Mouse (Mus musculus): Measurements from ENCODE around the gene 1700066M21Rik.
A peak's percentile ranks its signal among the peaks of the same experiment; 100 is the strongest.

1700066M21Rik gene

DNA sequence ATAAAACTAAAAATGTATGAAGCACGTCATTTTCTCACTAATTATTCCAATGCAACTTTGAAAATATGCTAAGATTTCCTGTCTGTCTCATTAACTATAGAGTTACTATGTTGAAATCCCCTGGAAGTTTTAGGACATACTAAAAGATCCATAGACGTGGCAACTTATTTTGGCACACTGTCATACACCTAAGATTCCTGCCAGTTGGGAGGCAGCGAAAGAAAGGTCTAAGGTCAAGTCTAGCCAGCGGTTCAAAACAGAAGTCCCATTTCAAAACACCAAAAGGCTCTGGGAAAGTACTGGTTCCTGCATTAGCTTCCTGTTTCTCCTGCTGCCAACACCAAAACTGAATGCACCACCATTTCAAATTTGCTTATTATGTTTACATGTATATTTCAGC is 15.0 kb downstream of the 1700066M21Rik start:
- DNase-seq (ENCODE audit: low spot score in 2 of 2), result no peak

- DNase-seq (ENCODE audit: low spot score in 2 of 2), result peak in 1 of 2 experiments; percentile 56
Observed at GRCm38 (mm10) chr1:57394051-57394450, 16.6 kb downstream of the 1700066M21Rik start.

- no peak for DNase-seq (ENCODE audit: low spot score in 2 of 2)
Observed at GRCm38 (mm10) chr1:57400321-57400720, 22.9 kb downstream of the 1700066M21Rik start.

GRCm38 (mm10) chr1:57400877-57401276 is 23.5 kb downstream of the 1700066M21Rik start:
- DNase-seq (ENCODE audit: low spot score in 2 of 2), result no peak

GRCm38 (mm10) chr1:57402116-57402515 is 24.7 kb downstream of the 1700066M21Rik start:
- no peak for DNase-seq (ENCODE audit: low spot score in 2 of 2)

GRCm38 (mm10) chr1:57406187-57407151 is 29.0 kb downstream of the 1700066M21Rik start, which contains the start of the genes Maip1 and Tyw5:
Gene Maip1, plus strand, starts transcription at chr1:57406328.
Gene Tyw5, minus strand, starts transcription at chr1:57407101.
- peak; percentile 55 to 79 for DNase-seq (ENCODE audit: low spot score in 2 of 2)

DNA sequence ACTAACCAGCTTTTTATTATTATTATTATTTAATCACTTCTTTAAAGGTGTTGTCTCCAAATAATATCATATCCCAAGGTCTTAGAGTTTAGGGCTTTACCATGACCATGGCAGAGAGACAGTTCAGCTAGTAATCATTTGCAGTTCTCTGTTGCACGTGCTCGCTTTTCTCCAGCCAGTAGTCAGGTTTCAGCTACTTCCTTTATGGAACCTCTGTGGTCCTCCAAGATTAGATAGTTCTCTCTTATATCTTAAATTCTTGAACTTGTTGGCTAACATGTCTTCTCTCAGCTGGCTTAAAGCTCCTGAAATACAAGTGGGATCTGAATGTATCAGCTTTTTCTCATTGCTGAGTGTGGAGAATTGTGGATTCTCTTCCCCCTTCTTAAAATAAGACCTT is 31.6 kb downstream of the 1700066M21Rik start:
- no peak for DNase-seq (ENCODE audit: low spot score in 2 of 2)

- no peak for DNase-seq (ENCODE audit: low spot score in 2 of 2)
Observed at GRCm38 (mm10) chr1:57413397-57413796, 36.0 kb downstream of the 1700066M21Rik start.

DNA sequence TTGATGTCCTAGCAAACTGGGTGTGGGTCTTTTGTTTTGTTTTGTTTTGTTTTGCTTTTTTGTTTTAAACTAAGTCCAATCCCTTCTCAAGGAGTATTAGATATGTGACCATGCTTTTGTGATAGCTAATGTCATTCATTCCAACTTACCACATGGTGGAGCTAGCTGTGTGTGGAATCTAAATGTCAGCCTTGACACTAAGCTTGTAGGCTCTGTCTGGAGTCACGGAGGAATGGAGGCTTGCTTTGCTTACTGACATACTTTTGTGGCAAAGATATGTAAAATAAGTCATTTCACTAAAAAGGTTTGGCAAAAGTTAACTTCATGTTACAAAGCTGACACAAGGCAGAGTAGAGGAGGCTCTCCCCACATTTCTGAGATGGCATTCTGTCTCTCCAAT is 46.3 kb downstream of the 1700066M21Rik start:
- no peak for DNase-seq (ENCODE audit: low spot score in 2 of 2)

DNA sequence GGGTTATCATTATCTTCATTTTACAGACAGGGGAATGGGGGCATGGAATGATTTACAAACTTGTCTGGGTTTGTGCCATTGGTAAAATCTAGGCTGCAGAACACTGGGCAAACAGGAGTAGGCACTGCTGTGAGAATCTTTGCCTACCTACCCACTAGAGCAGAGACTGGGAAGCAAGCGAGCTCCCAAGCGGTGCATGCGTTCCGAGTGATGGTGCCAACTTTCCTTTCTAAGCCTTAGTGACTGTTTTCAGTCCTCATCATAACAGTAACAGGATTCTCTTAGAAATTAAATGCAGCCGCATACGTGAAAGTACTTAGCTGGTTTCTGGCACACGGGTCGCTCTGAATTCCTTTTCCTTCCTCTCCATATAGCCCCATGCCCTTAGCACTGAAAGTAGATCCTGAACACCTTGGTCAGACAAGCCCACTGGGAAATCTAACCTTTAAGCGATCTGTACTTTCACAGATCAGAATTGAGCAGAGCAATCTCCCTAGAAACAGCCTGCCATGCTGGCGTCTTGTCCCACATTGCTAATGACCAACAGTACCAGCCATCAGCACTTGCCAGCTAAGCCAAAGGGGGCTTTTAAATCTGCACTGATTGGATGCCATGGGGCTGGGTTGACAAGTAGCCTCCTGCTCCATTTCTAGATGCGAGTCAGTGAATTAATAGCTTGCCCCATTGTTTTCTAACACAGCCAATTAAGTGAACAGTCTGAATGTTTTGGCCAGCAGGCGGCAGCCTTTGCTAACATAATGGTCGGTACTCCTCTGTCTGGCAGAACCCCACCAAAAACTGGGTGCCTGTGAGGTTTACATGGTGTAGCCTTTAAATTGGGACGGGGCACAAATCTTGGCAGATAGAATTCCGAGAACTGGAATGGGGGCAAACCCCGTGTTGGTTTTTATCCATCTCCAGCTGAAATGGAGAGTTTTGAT is 51.2 kb downstream of the 1700066M21Rik start:
- DNase-seq (ENCODE audit: low spot score in 2 of 2), result peak; percentile 87 to 92

DNA sequence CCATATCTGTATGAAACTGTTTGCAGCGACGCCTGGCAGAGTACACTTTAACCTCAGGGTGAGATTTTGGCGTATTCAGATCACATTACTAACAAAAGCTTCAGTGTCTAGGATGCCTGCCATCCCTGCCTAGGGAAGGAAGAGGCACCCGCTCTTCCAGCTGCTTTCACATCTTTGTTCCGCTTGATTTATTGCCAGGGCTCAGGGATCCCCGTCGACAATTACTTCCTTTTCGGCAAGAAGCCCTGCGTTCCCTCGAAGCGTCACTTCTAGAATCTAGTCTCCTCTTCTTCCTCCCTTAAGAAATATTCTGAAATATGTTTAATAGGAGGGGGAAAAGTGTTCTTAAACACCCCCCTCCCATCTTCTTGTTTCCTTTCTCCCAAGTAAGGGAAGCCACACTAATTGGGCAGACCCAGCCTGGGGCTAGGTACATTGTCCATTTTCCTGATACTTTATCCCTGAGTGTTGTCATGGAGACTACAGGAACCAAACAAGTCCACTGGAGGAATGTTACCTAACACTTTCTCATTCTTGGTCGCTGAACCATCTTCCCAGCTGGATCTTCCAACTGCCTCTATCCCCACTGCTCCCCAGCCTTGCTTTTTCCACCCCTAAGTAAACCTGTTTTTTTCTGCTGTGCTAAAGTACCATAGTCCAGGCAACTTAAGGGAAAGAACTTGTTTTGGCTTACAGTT is 52.5 kb downstream of the 1700066M21Rik start:
- DNase-seq (ENCODE audit: low spot score in 2 of 2), result peak in 1 of 2 experiments; percentile 22

GRCm38 (mm10) chr1:57433141-57433540 is 55.7 kb downstream of the 1700066M21Rik start:
- DNase-seq (ENCODE audit: low spot score in 2 of 2), result no peak
